Mouse (Mus musculus): ENCODE results near the gene Lars2.

DNA sequence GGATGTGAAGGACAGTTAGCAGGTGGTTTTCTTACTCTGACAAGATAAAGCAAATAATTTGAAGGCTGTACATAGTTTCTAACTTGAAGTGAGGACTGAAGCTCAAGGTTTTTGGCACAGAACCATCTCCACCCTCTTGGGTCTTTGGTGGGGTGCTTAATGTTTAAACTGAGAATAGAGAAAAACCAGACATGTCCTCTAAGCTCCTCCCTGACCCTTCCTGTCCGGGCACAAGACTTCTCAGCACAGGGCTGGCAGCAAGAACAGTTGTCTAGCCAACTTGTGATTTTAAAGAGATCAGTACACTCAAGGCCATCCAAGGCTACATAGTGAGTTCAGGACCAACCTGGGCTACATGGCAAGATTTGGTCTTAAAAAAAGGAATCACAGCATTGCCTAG is 138.9 kb downstream of the Lars2 start:
- no peak for TF ChIP-seq CTCF (IDR thresholded peaks at IDR 0.05; ENCODE audit: borderline replicate concordance, insufficient read depth, low read depth, low read length)
- TF ChIP-seq POLR2A (IDR thresholded peaks at IDR 0.05; ENCODE audit: borderline replicate concordance, insufficient read depth, low read length): no peak

Measured in cerebellum, adult 2 months (tissue).